Mouse (Mus musculus): ENCODE measurements around the gene Ctr9.

The Ctr9 gene

GRCm38 (mm10) chr7:111029046-111029553 is 349 bp downstream of the Ctr9 start:
- no peak for DNase-seq (ENCODE audit: low spot score)

GRCm38 (mm10) chr7:111048920-111049319 is 20.2 kb downstream of the Ctr9 start:
- DNase-seq (ENCODE audit: low spot score), result no peak

DNA sequence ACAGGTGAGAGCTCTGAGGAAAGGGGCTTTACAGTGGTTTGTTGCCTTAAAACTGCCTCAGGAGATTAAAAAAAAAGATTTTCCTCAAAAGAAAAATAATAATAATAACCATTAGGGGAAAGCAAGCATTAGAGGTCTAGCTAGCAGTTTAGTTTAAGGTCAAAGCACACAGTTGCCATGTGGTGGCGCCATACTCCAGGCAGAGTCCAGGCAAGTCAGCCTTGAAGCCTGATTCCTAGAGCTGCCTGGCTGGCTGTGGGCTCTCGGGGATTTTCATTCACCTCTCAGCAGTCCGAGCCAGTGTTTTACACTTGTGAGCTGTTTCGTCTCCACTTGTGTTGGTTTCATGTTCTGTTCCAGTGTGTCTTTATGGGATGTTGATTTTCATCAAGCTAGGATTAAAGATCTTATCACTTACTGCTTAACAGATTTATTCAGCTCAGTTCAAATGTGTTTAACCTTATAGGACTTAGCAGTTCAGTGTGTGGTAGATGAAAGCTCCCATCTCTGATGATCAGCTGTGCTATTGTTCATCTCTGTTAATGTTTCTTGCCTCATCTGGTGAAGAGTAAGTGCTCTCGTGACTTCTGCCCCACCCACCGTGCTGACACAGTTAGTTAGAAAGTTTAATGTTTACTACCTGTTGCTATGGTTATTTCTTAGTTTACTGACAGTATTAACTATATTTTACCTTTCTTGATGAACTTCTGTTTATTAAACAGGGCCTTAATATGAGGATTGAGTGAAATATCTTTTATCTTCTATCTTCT is 21.1 kb downstream of the Ctr9 start:
- DNase-seq (ENCODE audit: low spot score), result peak; percentile 28

GRCm38 (mm10) chr7:111055221-111055620 is 26.5 kb downstream of the Ctr9 start:
- no peak for DNase-seq (ENCODE audit: low spot score)

- no peak for DNase-seq (ENCODE audit: low spot score)
These were observed 27.4 kb downstream of the Ctr9 start for GRCm38 (mm10) chr7:111055984-111056657.

DNA sequence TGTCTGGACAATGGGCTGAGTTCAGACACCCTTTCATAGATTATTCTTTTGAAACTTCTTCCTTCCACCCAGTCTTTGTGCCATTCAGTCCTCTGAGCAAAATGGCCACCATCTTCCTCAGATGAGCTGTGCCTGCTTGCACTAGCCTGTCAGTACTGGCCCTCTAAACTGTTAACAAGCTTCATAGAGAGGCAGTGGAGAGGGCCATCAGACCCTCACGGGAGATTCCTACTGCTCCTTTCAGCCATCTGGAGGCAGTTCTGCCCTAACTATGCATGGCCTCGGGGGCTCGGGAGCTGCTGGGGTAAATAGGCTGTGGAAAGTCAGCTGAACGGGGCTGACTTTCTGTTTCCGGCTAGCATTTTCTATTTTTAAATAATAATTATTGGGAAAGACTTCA is 30.8 kb downstream of the Ctr9 start:
- no peak for DNase-seq (ENCODE audit: low spot score)

GRCm38 (mm10) chr7:111062971-111063370 is 34.2 kb downstream of the Ctr9 start:
- no peak for DNase-seq (ENCODE audit: low spot score)

- DNase-seq (ENCODE audit: low spot score), result no peak
These were observed 39.4 kb downstream of the Ctr9 start for GRCm38 (mm10) chr7:111068181-111068580.

DNA sequence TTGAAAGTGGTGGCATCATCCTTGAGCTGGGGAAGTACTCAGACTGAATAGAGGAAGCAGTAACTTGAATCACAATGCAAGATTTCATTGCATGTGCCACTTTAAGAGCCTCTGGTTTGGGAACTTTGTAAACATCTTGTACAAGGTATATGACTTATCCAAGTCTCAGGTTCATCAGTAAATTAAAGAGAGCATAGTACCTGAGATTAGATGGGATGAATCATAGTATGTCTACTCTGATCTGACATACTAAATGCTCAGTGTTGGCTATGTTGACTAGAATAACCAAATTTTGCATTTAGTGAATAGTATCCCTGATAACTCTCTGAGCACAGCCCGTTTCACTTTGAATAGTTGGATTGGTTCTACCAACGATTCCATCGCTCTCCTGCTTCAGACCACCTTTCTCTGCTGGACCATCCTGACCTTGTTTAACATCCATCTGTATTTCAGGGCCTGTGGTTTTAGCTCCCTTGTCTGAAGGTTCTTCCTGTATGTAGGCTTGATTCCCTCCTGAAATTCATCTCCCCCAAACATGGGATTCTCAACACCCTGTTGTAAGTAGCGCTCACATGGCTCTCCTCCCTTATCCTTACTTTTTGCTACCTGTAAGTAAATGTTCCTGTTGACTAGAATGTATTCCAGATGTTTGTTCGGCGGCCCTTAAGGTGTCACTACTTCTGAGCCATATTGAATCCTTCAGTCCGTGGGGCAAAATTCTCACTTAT is 40.9 kb downstream of the Ctr9 start:
- no peak for DNase-seq (ENCODE audit: low spot score)

- DNase-seq (ENCODE audit: low spot score), result no peak
These were observed 41.4 kb downstream of the Ctr9 start for GRCm38 (mm10) chr7:111070167-111070496.

DNA sequence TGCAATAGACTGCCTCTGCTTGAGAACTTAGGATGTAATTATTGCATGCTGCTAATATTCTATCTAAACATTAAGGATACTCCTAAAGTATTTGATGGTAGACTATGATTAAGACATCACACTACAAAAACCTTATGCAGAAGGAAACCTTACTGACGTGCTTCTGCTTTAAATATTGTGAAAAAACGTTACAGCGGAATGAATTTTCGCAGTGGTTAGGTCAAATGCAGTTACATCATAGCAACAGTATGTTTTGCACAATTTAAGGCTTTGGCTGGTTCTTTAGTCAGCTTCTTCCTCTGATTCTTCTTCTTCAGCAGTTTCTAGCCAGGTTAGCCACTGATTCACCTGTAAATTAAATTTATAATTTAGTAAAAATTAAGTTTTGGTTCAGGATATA is 43.7 kb downstream of the Ctr9 start:
- DNase-seq (ENCODE audit: low spot score), result no peak

GRCm38 (mm10) chr7:111075288-111075687 is 46.5 kb downstream of the Ctr9 start:
- DNase-seq (ENCODE audit: low spot score), result no peak

DNA sequence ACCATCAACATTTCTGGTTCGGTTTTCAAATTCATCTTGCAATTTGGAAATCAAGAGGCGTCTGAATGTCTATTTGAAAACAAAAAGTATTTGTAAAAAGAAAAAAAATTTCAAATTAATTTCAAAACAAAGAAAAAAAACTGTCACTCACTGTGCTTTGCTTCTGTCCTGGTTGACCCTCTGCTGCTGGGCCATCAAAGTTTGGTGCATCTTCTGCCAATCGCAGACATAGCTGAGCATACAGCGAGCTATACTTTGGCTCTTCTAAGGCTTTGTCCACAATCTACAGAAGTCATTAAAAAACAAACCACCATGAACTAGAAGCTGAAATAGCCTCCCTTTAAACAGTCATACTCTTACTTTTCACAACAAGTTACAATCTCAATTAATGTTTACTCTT is 49.5 kb downstream of the Ctr9 start:
- no peak for DNase-seq (ENCODE audit: low spot score)

- DNase-seq (ENCODE audit: low spot score), result no peak
These were observed 51.3 kb downstream of the Ctr9 start for GRCm38 (mm10) chr7:111080026-111080425.

DNA sequence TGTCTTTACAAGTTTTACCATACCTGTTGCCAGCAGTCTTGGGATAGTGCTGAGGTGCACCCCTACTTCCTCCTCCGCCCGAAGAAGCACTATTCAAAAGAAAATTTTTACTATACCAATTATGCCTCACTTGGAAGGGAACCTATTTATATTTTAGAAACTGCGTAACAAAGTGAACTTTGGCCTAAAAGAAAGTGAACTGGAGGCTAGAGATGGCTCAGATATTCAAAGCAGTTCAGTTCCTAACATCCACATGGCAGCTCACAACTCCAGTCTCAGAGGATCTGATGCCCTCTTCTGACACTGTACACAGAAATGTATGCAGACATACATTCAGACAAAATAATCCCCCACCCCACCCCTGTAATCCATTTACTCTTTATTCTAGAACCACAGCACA is 52.1 kb downstream of the Ctr9 start:
- no peak for DNase-seq (ENCODE audit: low spot score)

DNA sequence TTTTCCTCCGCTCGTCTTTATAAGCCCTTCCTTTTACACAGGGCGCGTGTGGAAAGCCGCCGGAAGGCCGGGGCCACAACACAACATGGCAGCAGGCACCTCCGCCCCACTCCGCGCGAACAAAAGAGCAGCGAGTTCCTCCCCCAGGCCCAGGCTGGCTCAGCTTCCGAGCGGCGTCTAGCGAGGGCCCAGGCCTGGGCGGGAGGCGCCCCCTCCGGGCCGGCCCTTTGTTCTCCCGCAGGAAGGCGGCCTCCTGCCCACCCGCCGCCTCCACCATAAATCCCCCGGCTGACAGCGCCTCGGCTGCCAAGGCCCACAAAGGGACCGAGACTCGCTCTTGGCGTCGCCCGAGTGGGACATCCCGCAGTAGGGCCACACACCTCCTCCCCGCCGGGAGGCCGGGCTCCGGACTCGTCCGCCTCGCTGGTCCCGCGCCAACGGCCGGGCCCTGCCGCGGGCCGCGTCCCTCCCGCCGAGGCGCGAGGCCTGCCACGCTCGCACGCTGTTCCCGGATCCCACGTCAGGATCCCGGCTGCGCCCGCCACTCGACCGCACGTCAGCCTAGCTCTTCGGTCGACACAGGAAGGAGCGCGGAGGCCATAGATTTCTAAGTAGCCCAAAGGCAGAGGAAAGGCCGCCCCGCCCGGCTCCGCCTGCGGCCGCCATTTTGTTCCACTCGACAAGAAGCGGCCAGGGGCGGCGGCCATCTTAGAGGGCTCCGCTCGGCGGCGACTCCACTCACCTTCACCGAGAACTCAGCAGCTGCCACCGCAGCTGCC is 53.5 kb downstream of the Ctr9 start:
- DNase-seq (ENCODE audit: low spot score), result peak; percentile 88

GRCm38 (mm10) chr7:111082822-111083732 is 54.3 kb downstream of the Ctr9 start, which contains the start of gene Eif4g2:
Gene Eif4g2 (minus strand): TSS chr7:111083030.
- peak; percentile 99 for DNase-seq (ENCODE audit: low spot score)

GRCm38 (mm10) chr7:111083733-111084120 is 55.0 kb downstream of the Ctr9 start:
- no peak for DNase-seq (ENCODE audit: low spot score)

DNA sequence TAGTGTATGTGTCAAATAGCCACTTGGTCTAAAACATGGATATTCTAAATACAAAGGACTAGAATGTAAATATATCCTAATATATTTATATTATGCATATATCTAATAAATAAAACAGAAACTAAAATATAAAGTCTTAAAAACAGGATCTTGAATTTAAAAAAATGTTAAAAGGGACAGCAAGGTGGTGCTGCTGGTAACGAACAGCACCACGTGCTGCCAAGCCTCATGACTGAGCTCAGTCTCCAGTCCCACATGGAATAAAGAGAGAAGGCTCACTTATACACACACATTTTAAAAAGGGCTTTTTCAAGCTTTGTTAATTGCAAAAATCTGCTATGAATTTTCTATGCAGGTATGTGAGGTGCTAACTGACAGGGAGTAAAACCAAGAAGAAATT is 55.7 kb downstream of the Ctr9 start:
- DNase-seq (ENCODE audit: low spot score), result no peak

DNA sequence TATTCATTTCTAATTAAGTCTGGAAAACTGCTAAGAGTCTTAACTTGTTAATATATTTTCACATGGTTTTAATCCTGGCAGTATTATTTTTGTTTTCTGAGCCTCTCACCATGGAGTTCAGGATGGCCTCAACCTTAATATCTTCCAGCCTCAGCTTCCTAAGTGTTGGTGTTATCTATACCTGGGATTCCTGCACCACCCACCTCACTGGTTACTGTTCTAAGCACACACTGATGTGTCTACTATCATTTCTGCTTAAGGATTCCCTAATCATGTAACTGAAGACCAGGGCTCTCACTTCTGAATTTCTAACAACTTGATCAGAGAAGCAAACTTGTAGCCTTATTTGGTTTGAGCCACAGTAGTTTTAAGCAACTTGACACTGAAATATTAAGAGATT is 56.4 kb downstream of the Ctr9 start:
- DNase-seq (ENCODE audit: low spot score), result no peak

DNA sequence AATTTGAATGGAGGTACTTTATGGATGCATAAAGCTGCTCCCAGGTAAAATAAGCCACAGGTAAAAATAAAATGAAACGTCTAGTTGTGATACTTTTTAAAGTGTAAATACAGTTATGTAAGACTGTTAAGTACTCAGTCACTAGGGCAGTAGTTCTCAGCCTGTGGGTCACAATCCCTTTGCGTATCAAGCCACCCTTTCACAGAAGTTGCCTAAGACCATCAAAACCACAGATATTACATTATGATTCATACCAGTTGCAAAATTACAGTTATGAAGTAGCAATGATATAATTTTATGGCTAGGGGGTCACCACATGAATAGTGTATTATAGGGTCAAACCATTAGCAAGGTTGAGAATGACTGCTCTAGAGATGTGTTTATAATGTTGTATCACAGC is 66.4 kb downstream of the Ctr9 start:
- DNase-seq (ENCODE audit: low spot score), result no peak

Data from testis, postnatal 14 days (tissue).